Mouse (Mus musculus) urinary bladder, adult 18-20 months (tissue): Measurements from ENCODE around the gene Heyl.

Experiments
- DNase-seq, 2 experiments: peaks; one replicate each; pipeline ENCODE4 v3.0.0; 2022; ENCODE audit warnings: low spot score in 2 of 2, mixed read lengths in 2 of 2

Gene Heyl

GRCm38 (mm10) chr4:123233492-123234084 is at the start of gene Heyl:
Gene Heyl, plus strand, starts transcription at chr4:123233556.
- peak in 1 of 2 experiments; percentile 27 for DNase-seq

GRCm38 (mm10) chr4:123184816-123185215 is 48.5 kb upstream of the Heyl start:
- DNase-seq = no peak

GRCm38 (mm10) chr4:123192336-123192735 is 41.0 kb upstream of the Heyl start:
- no peak for DNase-seq

- no peak for DNase-seq
Observed at GRCm38 (mm10) chr4:123193791-123194190, 39.6 kb upstream of the Heyl start.

GRCm38 (mm10) chr4:123196695-123197094 is 36.7 kb upstream of the Heyl start:
- DNase-seq = no peak

GRCm38 (mm10) chr4:123200771-123201185 is 32.6 kb upstream of the Heyl start:
- DNase-seq = peak; percentile 33 to 64

- DNase-seq = peak; percentile 18 to 43
Observed at GRCm38 (mm10) chr4:123201186-123202093, 31.9 kb upstream of the Heyl start, which contains the start of gene Nt5c1a. Gene Nt5c1a, plus strand, starts transcription at chr4:123201504.

- DNase-seq = no peak
Observed at GRCm38 (mm10) chr4:123202094-123202420, 31.3 kb upstream of the Heyl start.

- no peak for DNase-seq
Observed at GRCm38 (mm10) chr4:123207337-123207736, 26.0 kb upstream of the Heyl start.

- DNase-seq = no peak
Observed at GRCm38 (mm10) chr4:123210996-123211395, 22.4 kb upstream of the Heyl start.

GRCm38 (mm10) chr4:123211453-123211852 is 21.9 kb upstream of the Heyl start:
- DNase-seq = no peak

GRCm38 (mm10) chr4:123212330-123212729 is 21.0 kb upstream of the Heyl start:
- DNase-seq = no peak

GRCm38 (mm10) chr4:123213975-123214374 is 19.4 kb upstream of the Heyl start:
- no peak for DNase-seq

GRCm38 (mm10) chr4:123215367-123215766 is 18.0 kb upstream of the Heyl start:
- no peak for DNase-seq

- DNase-seq = no peak
Observed at GRCm38 (mm10) chr4:123216782-123217181, 16.6 kb upstream of the Heyl start.

- DNase-seq = peak; percentile 20 to 60
Observed at GRCm38 (mm10) chr4:123219720-123220357, 13.5 kb upstream of the Heyl start.

GRCm38 (mm10) chr4:123220637-123221036 is 12.7 kb upstream of the Heyl start:
- DNase-seq = no peak

GRCm38 (mm10) chr4:123223309-123223708 is 10.0 kb upstream of the Heyl start:
- no peak for DNase-seq

GRCm38 (mm10) chr4:123225718-123226403 is 7.5 kb upstream of the Heyl start:
- no peak for DNase-seq

GRCm38 (mm10) chr4:123227707-123228106 is 5.6 kb upstream of the Heyl start:
- DNase-seq = no peak

- no peak for DNase-seq
Observed at GRCm38 (mm10) chr4:123228270-123228669, 5.1 kb upstream of the Heyl start.

- no peak for DNase-seq
Observed at GRCm38 (mm10) chr4:123229166-123229565, 4.2 kb upstream of the Heyl start.
